Mouse (Mus musculus): ENCODE results near the gene Ak5. TPM values are rescaled to one million over a fixed set of nuclear protein-coding genes. Genes with fewer than 3 reads are reported as not detected.

Ak5 gene
- polyA plus RNA-seq, 1 experiment from 2014 or later = 0.09 TPM

GRCm38 (mm10) chr3:152507900-152508299 lies 160.3 kb downstream of the Ak5 start:
- 76% methylated on average over 8 of the region's 8 CpGs for WGBS (ENCODE audit: insufficient replicate concordance)
- Histone ChIP-seq H3K9ac (ENCODE audit: low read depth, low read length) (no peak overlapping the region), H3K27ac (ENCODE audit: low read length) (no peak overlapping the region), H3K36me3 (ENCODE audit: control insufficient read depth, insufficient read depth) (no peaks in the 10 kb centered on the region), H3K4me1 (ENCODE audit: control insufficient read depth, low read depth, low read length) (no peaks in the 10 kb centered on the region), H3K27me3 (ENCODE audit: control insufficient read depth, insufficient read depth, low read depth, low read length) (no peaks in the 10 kb centered on the region), H3K9me3 (replicated peaks; ENCODE audit: control insufficient read depth, low read length) (no peaks in the 10 kb centered on the region), H3K4me2 (ENCODE audit: low read depth, low read length) (no peak overlapping the region), H3K4me3 (ENCODE audit: low read depth, low read length) (no peak overlapping the region)
- no peak for ATAC-seq (ENCODE audit: low read depth)

GRCm38 (mm10) chr3:152498968-152499696 lies 169.0 kb downstream of the Ak5 start:
- Histone ChIP-seq H3K4me3 (ENCODE audit: low read depth, low read length) (no peak overlapping the region), H3K27me3 (ENCODE audit: control insufficient read depth, insufficient read depth, low read depth, low read length) (no peaks in the 10 kb centered on the region), H3K9me3 (replicated peaks; ENCODE audit: control insufficient read depth, low read length) (no peaks in the 10 kb centered on the region), H3K9ac (ENCODE audit: low read depth, low read length) (no peak overlapping the region), H3K36me3 (ENCODE audit: control insufficient read depth, insufficient read depth) (no peaks in the 10 kb centered on the region), H3K4me2 (ENCODE audit: low read depth, low read length) (no peak overlapping the region), H3K4me1 (ENCODE audit: control insufficient read depth, low read depth, low read length) (no peaks in the 10 kb centered on the region), H3K27ac (ENCODE audit: low read length) (no peak overlapping the region)
- ATAC-seq (ENCODE audit: low read depth) = no peak
- 53% methylated on average over 2 of the region's 2 CpGs for WGBS (ENCODE audit: insufficient replicate concordance)

GRCm38 (mm10) chr3:152497842-152498241 lies 170.3 kb downstream of the Ak5 start:
- ATAC-seq (ENCODE audit: low read depth) = no peak
- Histone ChIP-seq H3K27me3 (ENCODE audit: control insufficient read depth, insufficient read depth, low read depth, low read length) (no peaks in the 10 kb centered on the region), H3K4me1 (ENCODE audit: control insufficient read depth, low read depth, low read length) (no peaks in the 10 kb centered on the region), H3K27ac (ENCODE audit: low read length) (no peak overlapping the region), H3K9ac (ENCODE audit: low read depth, low read length) (no peak overlapping the region), H3K4me3 (ENCODE audit: low read depth, low read length) (no peak overlapping the region), H3K36me3 (ENCODE audit: control insufficient read depth, insufficient read depth) (no peaks in the 10 kb centered on the region), H3K4me2 (ENCODE audit: low read depth, low read length) (no peak overlapping the region), H3K9me3 (replicated peaks; ENCODE audit: control insufficient read depth, low read length) (no peaks in the 10 kb centered on the region)
- 73% methylated on average over 2 of the region's 2 CpGs for WGBS (ENCODE audit: insufficient replicate concordance)

GRCm38 (mm10) chr3:152497084-152497483 lies 171.1 kb downstream of the Ak5 start:
- H3K4me3 ChIP-seq (ENCODE audit: low read depth, low read length) = no peak overlapping the region
- no peaks in the 10 kb centered on the region for H3K36me3 ChIP-seq (ENCODE audit: control insufficient read depth, insufficient read depth)
- no peaks in the 10 kb centered on the region for H3K9me3 ChIP-seq (replicated peaks; ENCODE audit: control insufficient read depth, low read length)
- no peaks in the 10 kb centered on the region for H3K27me3 ChIP-seq (ENCODE audit: control insufficient read depth, insufficient read depth, low read depth, low read length)
- H3K4me2 ChIP-seq (ENCODE audit: low read depth, low read length) = no peak overlapping the region
- no peak overlapping the region for H3K27ac ChIP-seq (ENCODE audit: low read length)
- no peak for ATAC-seq (ENCODE audit: low read depth)
- no peak overlapping the region for H3K9ac ChIP-seq (ENCODE audit: low read depth, low read length)
- WGBS (ENCODE audit: insufficient replicate concordance) = 70% methylated on average over 7 of the region's 7 CpGs
- no peaks in the 10 kb centered on the region for H3K4me1 ChIP-seq (ENCODE audit: control insufficient read depth, low read depth, low read length)

- WGBS (ENCODE audit: insufficient replicate concordance) = 75% methylated on average over 8 of the region's 8 CpGs
- Histone ChIP-seq H3K4me2 (ENCODE audit: low read depth, low read length) (no peak overlapping the region), H3K9me3 (replicated peaks; ENCODE audit: control insufficient read depth, low read length) (no peaks in the 10 kb centered on the region), H3K27me3 (ENCODE audit: control insufficient read depth, insufficient read depth, low read depth, low read length) (no peaks in the 10 kb centered on the region), H3K9ac (ENCODE audit: low read depth, low read length) (no peak overlapping the region), H3K4me1 (ENCODE audit: control insufficient read depth, low read depth, low read length) (no peaks in the 10 kb centered on the region), H3K27ac (ENCODE audit: low read length) (no peak overlapping the region), H3K36me3 (ENCODE audit: control insufficient read depth, insufficient read depth) (no peaks in the 10 kb centered on the region), H3K4me3 (ENCODE audit: low read depth, low read length) (no peak overlapping the region)
- no peak for ATAC-seq (ENCODE audit: low read depth)
Observed at GRCm38 (mm10) chr3:152495415-152495898, 172.7 kb downstream of the Ak5 start.

GRCm38 (mm10) chr3:152494667-152495360 lies 173.3 kb downstream of the Ak5 start:
- no peaks in the 10 kb centered on the region for H3K27me3 ChIP-seq (ENCODE audit: control insufficient read depth, insufficient read depth, low read depth, low read length)
- no peak for ATAC-seq (ENCODE audit: low read depth)
- no peak overlapping the region for H3K4me3 ChIP-seq (ENCODE audit: low read depth, low read length)
- no peaks in the 10 kb centered on the region for H3K9me3 ChIP-seq (replicated peaks; ENCODE audit: control insufficient read depth, low read length)
- no peaks in the 10 kb centered on the region for H3K4me1 ChIP-seq (ENCODE audit: control insufficient read depth, low read depth, low read length)
- no peak overlapping the region for H3K27ac ChIP-seq (ENCODE audit: low read length)
- 48% methylated on average over 12 of the region's 12 CpGs for WGBS (ENCODE audit: insufficient replicate concordance)
- H3K4me2 ChIP-seq (ENCODE audit: low read depth, low read length) = no peak overlapping the region
- no peaks in the 10 kb centered on the region for H3K36me3 ChIP-seq (ENCODE audit: control insufficient read depth, insufficient read depth)
- no peak overlapping the region for H3K9ac ChIP-seq (ENCODE audit: low read depth, low read length)

- H3K4me3 ChIP-seq (ENCODE audit: low read depth, low read length) = no peak overlapping the region
- no peaks in the 10 kb centered on the region for H3K36me3 ChIP-seq (ENCODE audit: control insufficient read depth, insufficient read depth)
- no peaks in the 10 kb centered on the region for H3K4me1 ChIP-seq (ENCODE audit: control insufficient read depth, low read depth, low read length)
- H3K27me3 ChIP-seq (ENCODE audit: control insufficient read depth, insufficient read depth, low read depth, low read length) = no peaks in the 10 kb centered on the region
- H3K9me3 ChIP-seq (replicated peaks; ENCODE audit: control insufficient read depth, low read length) = no peaks in the 10 kb centered on the region
- no peak overlapping the region for H3K9ac ChIP-seq (ENCODE audit: low read depth, low read length)
- no peak for ATAC-seq (ENCODE audit: low read depth)
- no peak overlapping the region for H3K4me2 ChIP-seq (ENCODE audit: low read depth, low read length)
- H3K27ac ChIP-seq (ENCODE audit: low read length) = no peak overlapping the region
- 58% methylated on average over 2 of the region's 2 CpGs for WGBS (ENCODE audit: insufficient replicate concordance)
Observed at GRCm38 (mm10) chr3:152493813-152494212, 174.3 kb downstream of the Ak5 start.

- Histone ChIP-seq H3K27ac (ENCODE audit: low read length) (no peak overlapping the region), H3K27me3 (ENCODE audit: control insufficient read depth, insufficient read depth, low read depth, low read length) (no peaks in the 10 kb centered on the region), H3K4me3 (ENCODE audit: low read depth, low read length) (no peak overlapping the region), H3K4me2 (ENCODE audit: low read depth, low read length) (no peak overlapping the region), H3K9me3 (replicated peaks; ENCODE audit: control insufficient read depth, low read length) (no peaks in the 10 kb centered on the region), H3K36me3 (ENCODE audit: control insufficient read depth, insufficient read depth) (no peaks in the 10 kb centered on the region), H3K4me1 (ENCODE audit: control insufficient read depth, low read depth, low read length) (no peaks in the 10 kb centered on the region), H3K9ac (ENCODE audit: low read depth, low read length) (no peak overlapping the region)
- ATAC-seq (ENCODE audit: low read depth) = no peak
- WGBS (ENCODE audit: insufficient replicate concordance) = 64% methylated on average over 6 of the region's 6 CpGs
Observed at GRCm38 (mm10) chr3:152492241-152492640, 175.9 kb downstream of the Ak5 start.

- 61% methylated on average over 5 of the region's 5 CpGs for WGBS (ENCODE audit: insufficient replicate concordance)
- H3K9me3 ChIP-seq (replicated peaks; ENCODE audit: control insufficient read depth, low read length) = no peaks in the 10 kb centered on the region
Observed at GRCm38 (mm10) chr3:152490423-152490822, 177.7 kb downstream of the Ak5 start.

More at GRCm38 (mm10) chr3:152490423-152490822, 177.7 kb downstream of the Ak5 start:
- H3K4me2 ChIP-seq (ENCODE audit: low read depth, low read length) = no peak overlapping the region
- no peak overlapping the region for H3K4me3 ChIP-seq (ENCODE audit: low read depth, low read length)
- H3K9ac ChIP-seq (ENCODE audit: low read depth, low read length) = no peak overlapping the region
- no peak for ATAC-seq (ENCODE audit: low read depth)
- H3K27ac ChIP-seq (ENCODE audit: low read length) = no peak overlapping the region
- H3K4me1 ChIP-seq (ENCODE audit: control insufficient read depth, low read depth, low read length) = no peaks in the 10 kb centered on the region
- H3K27me3 ChIP-seq (ENCODE audit: control insufficient read depth, insufficient read depth, low read depth, low read length) = no peaks in the 10 kb centered on the region
- no peaks in the 10 kb centered on the region for H3K36me3 ChIP-seq (ENCODE audit: control insufficient read depth, insufficient read depth)

Data from liver, embryonic 16.5 days (tissue).